Mouse (Mus musculus) brain, embryonic 14.5 days (tissue): ENCODE data around the gene Gm815.

Experiments
- CTCF ChIP-seq: fragments of 200-500 bp; IDR thresholded peaks from 2 replicates; pipeline ENCODE4 v1.5.1; 2012; ENCODE audit warnings: inconsistent platforms, mild to moderate bottlenecking, moderate library complexity, borderline replicate concordance; ENCODE audit not compliant: insufficient read depth, insufficient read length; ENCODE audit errors: extremely low read depth
- POLR2A ChIP-seq: fragments of 200-500 bp; IDR thresholded peaks from 2 replicates; pipeline ENCODE4 v1.6.1; 2012; ENCODE audit warnings: mild to moderate bottlenecking, inconsistent platforms, borderline replicate concordance; ENCODE audit not compliant: poor library complexity, insufficient read depth, insufficient read length, severe bottlenecking; ENCODE audit errors: extremely low read depth

GRCm38 (mm10) chr19:26858427-26859194, 27.1 kb upstream of the Gm815 start:
- TF ChIP-seq CTCF (no peak), POLR2A (no peak)
